Mouse (Mus musculus) myocyte (in vitro differentiated cells): ENCODE data around the gene Ddx21. TPM values are rescaled to one million over a fixed set of nuclear protein-coding genes. Genes with fewer than 3 reads are reported as not detected.

Source experiments
- H3K27me3 ChIP-seq: one replicate; pipeline ENCODE4 v1.6.1; 2011; ENCODE audit not compliant: control insufficient read depth, insufficient read depth, insufficient read length
- H3K36me3 ChIP-seq: one replicate; pipeline ENCODE4 v1.6.1; 2011; ENCODE audit not compliant: control insufficient read depth, insufficient read depth
- H3K4me2 ChIP-seq: one replicate; pipeline ENCODE4 v1.6.1; 2011; ENCODE audit warnings: low read depth, control low read depth
- H3K4me3 ChIP-seq: one replicate; pipeline ENCODE4 v1.5.1; 2011; ENCODE audit warnings: mild to moderate bottlenecking, control low read depth, moderate library complexity
- H3K79me2 ChIP-seq: one replicate; pipeline ENCODE4 v1.6.1; 2011; ENCODE audit not compliant: control insufficient read depth, insufficient read depth
- H3ac ChIP-seq: one replicate; pipeline ENCODE4 v1.6.1; 2011; ENCODE audit not compliant: control insufficient read depth, insufficient read length
- CEBPB ChIP-seq: IDR thresholded peaks from 2 replicates; pipeline ENCODE4 v1.6.1; 2011; ENCODE audit warnings: mild to moderate bottlenecking, moderate library complexity; ENCODE audit not compliant: poor library complexity, insufficient read depth, severe bottlenecking
- E2F4 ChIP-seq: IDR thresholded peaks from one replicate; pipeline ENCODE4 v1.6.1; 2011; ENCODE audit warnings: mild to moderate bottlenecking, control low read depth, moderate library complexity; ENCODE audit not compliant: insufficient read depth
- MAX ChIP-seq: IDR thresholded peaks from one replicate; pipeline ENCODE4 v1.6.1; 2011; ENCODE audit warnings: low read depth, mild to moderate bottlenecking, control low read depth
- MYOD1 ChIP-seq, 3 experiments: IDR thresholded peaks; one replicate each; pipeline ENCODE4 v1.6.1; 2011; ENCODE audit warnings: control low read depth in 2 of 3, low read depth in 2 of 3, mild to moderate bottlenecking in 2 of 3, moderate library complexity in 1 of 3; ENCODE audit not compliant: insufficient read length in 2 of 3, control insufficient read depth in 1 of 3
- MYOG ChIP-seq, 3 experiments: IDR thresholded peaks; one replicate each; pipeline ENCODE4 v1.6.1; 2011; ENCODE audit warnings: control low read depth in 2 of 3, low read depth in 2 of 3, mild to moderate bottlenecking in 2 of 3; ENCODE audit not compliant: insufficient read length in 2 of 3, control insufficient read depth in 1 of 3, insufficient read depth in 1 of 3
- POLR2A ChIP-seq: IDR thresholded peaks from one replicate; pipeline ENCODE4 v1.6.1; 2011; ENCODE audit warnings: low read depth, mild to moderate bottlenecking, control low read depth, moderate library complexity; ENCODE audit not compliant: insufficient read length
- POLR2AphosphoS2 ChIP-seq: IDR thresholded peaks from one replicate; pipeline ENCODE4 v1.6.1; 2011; ENCODE audit warnings: low read depth, control low read depth; ENCODE audit not compliant: insufficient read length
- REST ChIP-seq: IDR thresholded peaks from one replicate; pipeline ENCODE4 v1.6.1; 2011; ENCODE audit warnings: mild to moderate bottlenecking, control low read depth, moderate library complexity; ENCODE audit not compliant: insufficient read depth, insufficient read length
- SRF ChIP-seq: IDR thresholded peaks from one replicate; pipeline ENCODE4 v1.6.1; 2011; ENCODE audit warnings: low read depth; ENCODE audit not compliant: control insufficient read depth, insufficient read length
- TCF12 ChIP-seq: IDR thresholded peaks from one replicate; pipeline ENCODE4 v1.6.1; 2011; ENCODE audit warnings: mild to moderate bottlenecking, control low read depth; ENCODE audit not compliant: poor library complexity, insufficient read depth, severe bottlenecking
- TCF3 ChIP-seq: IDR thresholded peaks from one replicate; pipeline ENCODE4 v1.6.1; 2011; ENCODE audit warnings: low read depth, control low read depth; ENCODE audit not compliant: insufficient read length
- USF1 ChIP-seq: IDR thresholded peaks from one replicate; pipeline ENCODE4 v1.6.1; 2011; ENCODE audit warnings: low read depth, mild to moderate bottlenecking, control low read depth, moderate library complexity
- polyA plus RNA-seq: library from polyadenylated mRNA; unstranded; fragments of >200 nt; fragmentation: generic; extraction: Trizol; gene quantifications from one replicate; pipeline ENCODE4 v1.2.1, GENCODE M21; 2012; ENCODE audit warnings: missing spikeins

Ddx21 gene
- polyA plus RNA-seq, 1 experiment: 33.2 TPM

- peak; percentile 94 for TF ChIP-seq POLR2AphosphoS2
- TF ChIP-seq POLR2A: peak; percentile 96
- no peak for TF ChIP-seq MYOD1 (IDR thresholded peaks at IDR 0.05; ENCODE audit: control insufficient read depth in 1 of 3, insufficient read length in 2 of 3, low read depth in 2 of 3)
- no peak for TF ChIP-seq E2F4
- TF ChIP-seq MAX: no peak
- no peak for TF ChIP-seq CEBPB
- peak within 1 kb of the TSS; percentile 65 for H3K4me3 ChIP-seq
- H3K4me2 ChIP-seq: peak within 1 kb of the TSS; percentile 90
- peaks cover 33% of the 10 kb centered on the region for H3K36me3 ChIP-seq
- H3ac ChIP-seq: peak within 1 kb of the TSS; percentile 97
- H3K79me2 ChIP-seq: peaks cover 13% of the 10 kb centered on the region
- no peaks in the 10 kb centered on the region for H3K27me3 ChIP-seq
Measured at GRCm38 (mm10) chr10:62578338-62579100, 23.6 kb downstream of the Ddx21 start, which contains the start of gene Kif1bp. TSS of gene Kif1bp (minus strand) at chr10:62578457.

- peak overlapping the region; percentile 97 for H3ac ChIP-seq
- H3K27me3 ChIP-seq: no peaks in the 10 kb centered on the region
- peaks cover 13% of the 10 kb centered on the region for H3K79me2 ChIP-seq
- peaks cover 30% of the 10 kb centered on the region for H3K36me3 ChIP-seq
- TF ChIP-seq CEBPB (peak; percentile 44; the same call in 1 of the 2 replicates), TCF12 (no peak), POLR2A (no peak), MYOD1 (IDR thresholded peaks at IDR 0.05; ENCODE audit: control insufficient read depth in 1 of 3, insufficient read length in 2 of 3, low read depth in 2 of 3) (no peak), MAX (no peak), USF1 (no peak)
- peak overlapping the region; percentile 90 for H3K4me2 ChIP-seq
- H3K4me3 ChIP-seq: peak overlapping the region; percentile 65
Measured at GRCm38 (mm10) chr10:62577673-62578337, 24.3 kb downstream of the Ddx21 start.

DNA sequence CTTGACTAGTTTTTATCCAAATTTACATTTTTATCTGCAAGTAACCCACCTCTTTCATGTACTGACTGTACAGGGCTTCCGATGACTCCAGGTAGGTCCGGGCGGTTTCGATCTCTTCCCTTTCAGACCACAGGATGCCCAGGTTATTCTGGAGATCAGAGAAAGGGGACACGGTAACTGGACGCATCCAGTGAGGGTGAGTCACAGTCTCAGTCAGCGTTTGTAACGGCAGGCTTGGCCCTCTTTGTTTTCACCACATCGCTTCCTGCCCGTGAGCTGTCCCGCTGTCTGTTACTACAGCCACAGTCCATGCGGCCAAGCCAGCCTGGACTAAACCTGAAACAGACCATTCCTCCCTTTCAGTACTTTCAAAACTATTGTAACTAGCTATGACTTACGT lies 27.1 kb downstream of the Ddx21 start:
- Histone ChIP-seq H3ac (no peak overlapping the region), H3K4me3 (no peak overlapping the region), H3K36me3 (peaks cover 25% of the 10 kb centered on the region), H3K4me2 (no peak overlapping the region), H3K27me3 (no peaks in the 10 kb centered on the region), H3K79me2 (peaks cover 13% of the 10 kb centered on the region)
- TF ChIP-seq SRF (no peak), TCF12 (no peak), CEBPB (no peak), TCF3 (no peak), MYOD1 (IDR thresholded peaks at IDR 0.05; ENCODE audit: control insufficient read depth in 1 of 3, insufficient read length in 2 of 3, low read depth in 2 of 3) (no peak), REST (no peak), E2F4 (no peak), POLR2AphosphoS2 (no peak), POLR2A (no peak), USF1 (no peak), MYOG (IDR thresholded peaks at IDR 0.05; ENCODE audit: control insufficient read depth in 1 of 3, insufficient read depth in 1 of 3, insufficient read length in 2 of 3, low read depth in 2 of 3) (no peak), MAX (no peak)

DNA sequence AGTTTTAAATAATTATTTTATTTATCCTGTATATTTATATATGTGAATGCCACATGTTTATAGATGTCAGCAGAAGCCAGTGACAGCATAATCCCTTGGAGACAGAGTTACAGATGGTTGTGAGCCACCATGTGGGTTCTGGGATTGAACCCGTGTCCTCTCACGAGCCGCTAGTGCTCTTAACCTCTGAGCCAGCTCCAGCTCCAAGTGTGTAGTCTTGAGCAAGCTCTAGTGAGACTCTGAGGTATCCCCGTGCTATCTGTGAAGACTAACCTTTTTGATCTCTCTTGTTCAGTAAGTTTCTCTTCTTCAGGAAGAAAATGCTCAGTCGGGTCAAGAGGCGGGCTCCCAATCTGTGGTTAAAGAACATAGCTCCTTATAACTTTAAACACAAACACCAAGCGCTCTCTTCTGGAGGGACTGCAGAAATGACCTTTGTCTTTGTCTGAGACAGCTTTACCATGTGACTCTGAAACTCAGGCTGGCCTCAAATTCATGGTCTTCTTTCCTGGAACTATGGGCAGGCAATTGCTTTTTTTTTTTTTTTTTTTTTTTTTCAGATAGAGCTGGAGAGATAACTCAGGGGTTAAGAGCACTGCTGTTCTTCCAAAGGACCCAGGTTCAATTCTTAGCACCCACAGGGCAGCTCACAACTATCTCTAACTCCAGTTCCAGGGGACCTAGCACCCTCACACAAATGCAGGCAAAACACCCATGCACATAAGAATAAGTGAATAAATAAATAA lies 31.8 kb downstream of the Ddx21 start:
- TF ChIP-seq CEBPB (no peak), SRF (no peak), POLR2A (no peak), MAX (no peak), USF1 (no peak), MYOD1 (IDR thresholded peaks at IDR 0.05; ENCODE audit: control insufficient read depth in 1 of 3, insufficient read length in 2 of 3, low read depth in 2 of 3) (no peak), POLR2AphosphoS2 (no peak), REST (no peak), E2F4 (no peak)
- no peak overlapping the region for H3K4me3 ChIP-seq
- no peak overlapping the region for H3K4me2 ChIP-seq
- peaks cover 46% of the 10 kb centered on the region for H3K36me3 ChIP-seq
- H3K79me2 ChIP-seq: no peaks in the 10 kb centered on the region
- H3K27me3 ChIP-seq: no peaks in the 10 kb centered on the region
- H3ac ChIP-seq: no peak overlapping the region
